Mouse (Mus musculus) heart, adult 2 months (tissue): ENCODE data around the gene Kdm4b. TPM values are rescaled to one million over a fixed set of nuclear protein-coding genes. Genes with fewer than 3 reads are reported as not detected.

Source experiments
- DNase-seq, 2 experiments: peaks; one replicate each; pipeline ENCODE4 v3.0.0; 2021
- H3K27ac ChIP-seq: fragments of 200-600 bp; 2 replicates; pipeline ENCODE4 v1.8.1; 2022
- H3K27me3 ChIP-seq: fragments of 200-500 bp; 2 replicates; pipeline ENCODE4 v1.6.1; 2012; ENCODE audit warnings: mild to moderate bottlenecking, low read length, inconsistent platforms, mixed read lengths; ENCODE audit not compliant: control insufficient read depth, insufficient read depth
- H3K36me3 ChIP-seq: fragments of 200-500 bp; 2 replicates; pipeline ENCODE4 v1.6.1; 2012; ENCODE audit warnings: low read length, inconsistent platforms; ENCODE audit not compliant: control insufficient read depth, insufficient read depth
- H3K4me1 ChIP-seq: fragments of 200-500 bp; 2 replicates; pipeline ENCODE4 v1.6.1; 2011; ENCODE audit warnings: low read length; ENCODE audit not compliant: control insufficient read depth, insufficient read depth
- H3K4me3 ChIP-seq: fragments of 200-600 bp; 2 replicates; pipeline ENCODE4 v1.8.1; 2022
- H3K79me2 ChIP-seq: fragments of 200-500 bp; replicated peaks from 2 replicates; pipeline ENCODE4 v1.6.1; 2012; ENCODE audit warnings: mild to moderate bottlenecking, inconsistent platforms, low read length, moderate library complexity, mixed read lengths; ENCODE audit not compliant: control insufficient read depth, insufficient read depth
- H3K9ac ChIP-seq: fragments of 200-500 bp; 2 replicates; pipeline ENCODE4 v1.6.1; 2012; ENCODE audit warnings: low read depth, mild to moderate bottlenecking, control low read depth, inconsistent platforms, low read length, mixed read lengths
- CTCF ChIP-seq: fragments of 200-600 bp; IDR thresholded peaks from 2 replicates; pipeline ENCODE4 v1.8.1; 2022; ENCODE audit warnings: antibody characterized with exemption, mild to moderate bottlenecking, moderate library complexity
- EP300 ChIP-seq: fragments of 200-500 bp; IDR thresholded peaks from 2 replicates; pipeline ENCODE4 v1.6.1; 2011; ENCODE audit warnings: low read depth, low read length, control low read depth; ENCODE audit not compliant: insufficient read depth
- POLR2A ChIP-seq: fragments of 200-500 bp; IDR thresholded peaks from 2 replicates; pipeline ENCODE4 v1.6.1; 2011; ENCODE audit warnings: mild to moderate bottlenecking, low read depth, low read length, control low read depth; ENCODE audit not compliant: insufficient read depth
- WGBS: fragments of 180-500 bp; shearing (Covaris S2); methylation state at CpG from one replicate; pipeline ENCODE4 v1.1.7; 2018; 5-methylcytosine and 5-hydroxymethylcytosine counted together
- intact Hi-C: fragments of 180-260 bp; cut with DNase I; formaldehyde crosslinking; loops from one replicate; pipeline ENCODE4 v1.15.1; 2025
- long read RNA-seq: library from polyadenylated mRNA; stranded (forward); transcript quantifications from one replicate; pipeline ENCODE4 v2.0.0, GENCODE M21; 2021
- polyA plus RNA-seq: library from polyadenylated mRNA; depleted of rRNA; stranded (reverse); fragments of >200 nt; gene quantifications from 2 replicates; pipeline ENCODE4 v1.2.3, GENCODE M21; 2012; rRNA removed
- total RNA-seq, 2 experiments: library from RNA; stranded (reverse); gene quantifications; 2 replicates each; pipeline ENCODE4 v1.2.3; 2021

Gene Kdm4b
- total RNA-seq = 10 to 100 TPM; 26.2 to 36.1 TPM
- polyA plus RNA-seq = 23.0 and 29.7 TPM in 2 replicates
- long read RNA-seq, full-length matches to known transcripts = 10 of 41 reads
- long read RNA-seq, partial matches to known transcripts = 11 of 41 reads
- long read RNA-seq, other reads (novel, unspliced or antisense) = 20 of 41 reads

DNA sequence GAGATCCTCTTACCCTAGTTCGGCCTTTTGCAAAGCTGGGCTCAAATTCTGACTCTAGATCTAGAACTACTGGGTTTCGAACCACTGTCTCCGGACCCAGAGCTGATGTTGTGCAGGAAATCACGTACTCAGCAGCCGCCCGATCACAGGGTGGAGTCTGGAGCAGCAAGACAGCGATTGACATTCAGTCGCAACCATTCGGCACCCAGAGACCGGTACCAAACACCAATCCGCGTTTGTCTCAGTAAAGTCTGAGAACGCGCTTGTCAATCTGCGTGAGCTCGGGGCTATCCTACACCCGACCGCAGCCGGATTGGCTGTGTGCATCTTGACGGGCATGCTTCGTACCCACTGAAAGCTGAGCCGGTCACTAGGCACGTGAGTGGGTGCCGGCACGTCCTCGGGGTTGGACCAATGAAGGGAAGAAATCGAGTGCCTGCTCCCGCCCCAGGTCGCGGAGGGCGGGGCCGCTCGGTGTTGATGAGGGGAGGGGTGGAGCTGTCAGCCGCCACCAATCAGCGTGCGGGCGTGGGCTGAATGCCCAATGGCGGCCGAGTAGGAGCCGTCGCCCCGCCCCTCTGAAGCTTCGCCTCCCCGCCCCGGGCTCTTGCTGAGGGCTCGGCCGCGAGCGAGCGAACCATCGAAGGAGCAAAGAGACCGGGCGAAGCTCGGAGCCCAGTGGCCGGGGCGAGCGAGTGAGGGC is at the start of gene Kdm4b:
TSS of gene Kdm4b (plus strand) at position 613 of the 703 bp plus-strand sequence.
- H3K9ac ChIP-seq = peak within 1 kb of the TSS; percentile 87
- peak within 1 kb of the TSS; percentile 72 for H3K4me3 ChIP-seq
- peaks cover 8% of the 10 kb centered on the region for H3K4me1 ChIP-seq
- WGBS = under 1% methylated on average over 57 of the region's 57 CpGs
- H3K27me3 ChIP-seq = no peaks in the 10 kb centered on the region
- peak; percentile 98 to 100 for DNase-seq
- peaks cover 7% of the 10 kb centered on the region; the same call in 1 of the 2 replicates for H3K79me2 ChIP-seq
- no peaks in the 10 kb centered on the region for H3K36me3 ChIP-seq
- intact Hi-C loops = loop anchor here (2.0 kb wide), 1 partner anchor 21 kb away; no protein-coding TSS in a partner anchor
- TF ChIP-seq CTCF (no peak), EP300 (0 out of 2 replicates have a peak, but pooled peaks have one; percentile 49), POLR2A (peak; percentile 75)
- peak within 1 kb of the TSS; percentile 92 for H3K27ac ChIP-seq

DNA sequence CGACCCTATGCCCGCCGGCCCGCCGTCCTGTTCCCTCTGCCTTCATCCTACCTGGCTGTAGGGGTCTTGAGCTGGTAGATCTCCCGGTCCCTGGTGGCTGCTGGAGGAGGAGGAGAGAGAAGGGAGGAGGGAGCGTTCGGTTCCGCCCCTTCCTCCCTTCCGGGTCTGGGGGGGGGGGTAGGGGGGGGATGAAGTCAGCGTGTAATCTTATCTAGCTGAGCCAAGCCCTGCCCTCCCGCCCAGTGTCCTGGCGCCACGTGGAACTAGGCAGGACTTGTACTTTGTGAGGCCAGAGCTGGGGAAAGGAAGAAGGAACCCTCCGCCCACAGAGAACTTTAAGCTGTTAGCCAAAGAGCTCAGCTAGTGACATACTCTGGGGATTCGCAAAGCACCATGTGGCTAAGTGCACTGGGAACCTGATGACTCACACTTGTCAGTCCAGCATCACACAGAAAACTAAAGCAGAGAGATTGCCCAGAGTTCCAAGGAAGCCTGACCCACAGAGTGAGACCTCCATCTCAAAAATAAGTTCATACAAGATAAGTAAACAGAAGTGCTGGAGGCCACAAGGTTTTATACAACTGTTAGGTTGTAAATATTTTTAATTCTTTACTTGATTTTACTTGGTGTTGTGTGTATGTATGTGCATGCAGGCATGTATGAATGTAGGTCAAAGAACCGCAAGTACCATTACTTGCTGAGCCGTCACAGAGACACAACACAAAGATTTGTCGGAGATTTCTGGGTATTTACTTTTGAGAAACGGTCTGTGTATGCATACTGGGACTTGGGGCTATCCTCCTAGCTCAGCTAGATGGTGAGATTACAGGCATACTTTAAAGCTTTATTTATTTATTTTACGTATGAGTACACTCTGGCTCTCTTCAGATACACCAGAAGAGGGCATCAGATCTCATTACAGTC is 49.0 kb upstream of the Kdm4b start, which contains the start of gene Ticam1:
TSS of gene Ticam1 (minus strand) at position 144 of the 924 bp plus-strand sequence.
- Histone ChIP-seq H3K9ac (peak within 1 kb of the TSS; percentile 95), H3K4me1 (peaks cover 21% of the 10 kb centered on the region), H3K27me3 (no peaks in the 10 kb centered on the region), H3K4me3 (peak within 1 kb of the TSS; percentile 72), H3K36me3 (peaks cover 2% of the 10 kb centered on the region; the same call in 1 of the 2 replicates), H3K79me2 (no peaks in the 10 kb centered on the region; the same call in 1 of the 2 replicates), H3K27ac (peak within 1 kb of the TSS; percentile 89)
- 2% methylated on average over 20 of the region's 21 CpGs for WGBS
- intact Hi-C loops = loop anchor here (5.0 kb wide), 1 partner anchor 75 kb away; no protein-coding TSS in a partner anchor
- peak; percentile 64 for TF ChIP-seq POLR2A
- peak; percentile 95 for TF ChIP-seq EP300
- TF ChIP-seq CTCF = peak; percentile 57
- peak; percentile 88 to 96 for DNase-seq

DNA sequence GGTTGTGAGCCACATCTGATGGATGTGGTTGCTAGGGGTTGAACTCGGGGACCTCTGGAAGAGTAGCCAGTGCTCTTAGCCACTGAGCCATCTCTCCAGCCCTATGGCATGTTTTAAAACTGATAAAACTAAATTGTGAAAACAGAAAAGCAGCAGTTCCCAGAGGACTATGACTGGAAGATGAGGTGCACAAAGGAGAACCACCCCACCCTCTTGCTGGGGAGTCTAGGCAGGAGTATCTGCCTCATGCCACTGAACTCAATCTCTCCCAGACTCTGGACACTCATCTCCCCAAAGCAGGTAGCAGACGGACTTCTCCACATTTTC is 48.3 kb upstream of the Kdm4b start:
- peak overlapping the region; percentile 83 for H3K27ac ChIP-seq
- H3K79me2 ChIP-seq = no peaks in the 10 kb centered on the region
- H3K36me3 ChIP-seq = peaks cover 2% of the 10 kb centered on the region; the same call in 1 of the 2 replicates
- H3K4me1 ChIP-seq = peaks cover 19% of the 10 kb centered on the region
- 43% methylated on average over 2 of the region's 2 CpGs for WGBS
- H3K9ac ChIP-seq = no peak overlapping the region
- TF ChIP-seq POLR2A (no peak), EP300 (no peak), CTCF (no peak)
- no peaks in the 10 kb centered on the region for H3K27me3 ChIP-seq
- intact Hi-C loops = loop anchor here (5.0 kb wide), 1 partner anchor 75 kb away; no protein-coding TSS in a partner anchor
- no peak overlapping the region for H3K4me3 ChIP-seq
- DNase-seq = peak in 1 of 2 experiments; percentile 17

DNA sequence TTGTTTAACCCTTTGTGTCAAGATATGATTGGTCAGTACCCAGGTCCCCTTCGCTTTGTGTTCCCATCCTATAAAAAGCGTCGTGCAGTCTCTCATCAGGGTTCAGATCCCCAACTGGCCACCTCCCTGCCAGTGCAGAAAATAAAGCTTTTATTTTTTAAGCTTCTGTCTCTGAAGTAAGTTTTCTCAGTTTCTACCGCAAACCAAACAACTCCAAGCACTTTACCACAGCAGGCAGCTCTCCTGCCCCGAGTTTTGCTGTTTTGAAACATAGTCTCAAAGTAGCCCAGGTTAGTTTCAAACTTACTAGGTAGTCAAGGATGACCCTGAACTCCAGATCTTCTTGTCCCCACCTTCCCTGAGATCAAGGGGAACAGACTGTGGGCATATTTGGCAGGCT is 47.5 kb upstream of the Kdm4b start:
- Histone ChIP-seq H3K27me3 (no peaks in the 10 kb centered on the region), H3K9ac (no peak overlapping the region), H3K4me1 (peaks cover 14% of the 10 kb centered on the region), H3K27ac (peak overlapping the region; percentile 83), H3K36me3 (peaks cover 2% of the 10 kb centered on the region; the same call in 1 of the 2 replicates), H3K4me3 (no peak overlapping the region), H3K79me2 (no peaks in the 10 kb centered on the region)
- WGBS = 92% methylated on average over 5 of the region's 5 CpGs
- intact Hi-C loops = loop anchor here (1.0 to 5.0 kb wide), 2 partner anchors 10 to 74 kb away; no protein-coding TSS in a partner anchor
- TF ChIP-seq EP300 = no peak
- TF ChIP-seq POLR2A = 0 out of 2 replicates have a peak, but pooled peaks have one; percentile 20
- DNase-seq = no peak

DNA sequence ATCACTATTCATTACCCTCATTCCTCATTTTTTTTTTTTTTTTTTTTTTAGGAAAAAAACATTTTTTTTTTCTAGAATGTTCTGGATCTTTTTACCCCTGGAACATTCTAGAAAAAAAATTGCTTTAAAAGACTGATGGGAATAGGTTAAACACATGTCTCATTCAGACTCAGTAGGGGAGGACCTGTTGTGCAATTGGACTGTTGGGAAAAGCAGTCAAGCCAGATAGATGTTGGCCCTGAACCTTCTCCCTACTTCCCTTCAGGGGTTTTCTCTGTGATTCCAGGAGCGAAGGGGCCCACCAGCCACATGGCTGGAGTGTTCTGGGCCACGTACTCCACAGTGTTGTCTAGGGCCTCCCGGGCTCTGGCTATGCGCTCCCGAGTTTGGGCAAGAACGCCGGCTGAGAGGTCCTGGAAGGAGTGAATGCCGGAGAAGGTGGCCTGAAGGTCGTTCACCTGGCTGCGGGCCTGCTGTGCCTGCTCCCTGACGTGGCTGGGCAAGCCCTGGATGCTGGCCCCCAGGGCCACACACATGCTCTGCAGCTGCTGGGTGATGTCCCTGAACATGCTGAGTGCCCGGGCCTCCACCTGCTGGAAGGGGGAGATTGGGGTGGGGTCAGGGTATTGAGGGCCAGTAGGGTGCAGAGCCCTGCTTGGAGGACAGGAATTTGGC is 46.2 kb upstream of the Kdm4b start:
- H3K4me3 ChIP-seq = no peak overlapping the region
- H3K36me3 ChIP-seq = peaks cover 2% of the 10 kb centered on the region; the same call in 1 of the 2 replicates
- no peak overlapping the region for H3K9ac ChIP-seq
- peak; percentile 67 to 80 for DNase-seq
- H3K4me1 ChIP-seq = peaks cover 9% of the 10 kb centered on the region
- H3K27ac ChIP-seq = peak overlapping the region; percentile 74
- intact Hi-C loops = loop anchor here (5.0 kb wide), 1 partner anchor 73 kb away; no protein-coding TSS in a partner anchor
- TF ChIP-seq CTCF (no peak), EP300 (peak; percentile 54; the same call in 1 of the 2 replicates), POLR2A (0 out of 2 replicates have a peak, but pooled peaks have one; percentile 9)
- H3K27me3 ChIP-seq = no peaks in the 10 kb centered on the region
- 59% methylated on average over 12 of the region's 12 CpGs for WGBS
- H3K79me2 ChIP-seq = no peaks in the 10 kb centered on the region
